Mouse (Mus musculus): ENCODE measurements at regions not wholly inside any gene's neighbourhood (a gene's known extent, or its start where the extent isn't known, plus 50 kb on each side); places are given as distances from the start of the nearest gene placed in this dataset.

GRCm38 (mm10) chr15:62230773-62231172, 1308.0 kb upstream of the A1bg start:
- Histone ChIP-seq H3K36me3 (ENCODE audit: control insufficient read depth, insufficient read depth, low read length) (no peaks in the 10 kb centered on the region), H3K4me1 (ENCODE audit: control insufficient read depth, insufficient read depth, low read length) (no peaks in the 10 kb centered on the region), H3K27me3 (ENCODE audit: control insufficient read depth, insufficient read depth, low read length) (no peaks in the 10 kb centered on the region), H3K27ac (ENCODE audit: control insufficient read depth, insufficient read depth, low read depth, low read length) (no peak overlapping the region), H3K4me3 (ENCODE audit: control insufficient read depth, low read depth, low read length) (no peak overlapping the region)
- no peak for TF ChIP-seq POLR2A (IDR thresholded peaks at IDR 0.05; ENCODE audit: control insufficient read depth, low read depth, low read length)
- TF ChIP-seq CTCF (IDR thresholded peaks at IDR 0.05; ENCODE audit: control insufficient read depth, insufficient read depth, insufficient replicate concordance, low read depth, low read length): no peak

DNA sequence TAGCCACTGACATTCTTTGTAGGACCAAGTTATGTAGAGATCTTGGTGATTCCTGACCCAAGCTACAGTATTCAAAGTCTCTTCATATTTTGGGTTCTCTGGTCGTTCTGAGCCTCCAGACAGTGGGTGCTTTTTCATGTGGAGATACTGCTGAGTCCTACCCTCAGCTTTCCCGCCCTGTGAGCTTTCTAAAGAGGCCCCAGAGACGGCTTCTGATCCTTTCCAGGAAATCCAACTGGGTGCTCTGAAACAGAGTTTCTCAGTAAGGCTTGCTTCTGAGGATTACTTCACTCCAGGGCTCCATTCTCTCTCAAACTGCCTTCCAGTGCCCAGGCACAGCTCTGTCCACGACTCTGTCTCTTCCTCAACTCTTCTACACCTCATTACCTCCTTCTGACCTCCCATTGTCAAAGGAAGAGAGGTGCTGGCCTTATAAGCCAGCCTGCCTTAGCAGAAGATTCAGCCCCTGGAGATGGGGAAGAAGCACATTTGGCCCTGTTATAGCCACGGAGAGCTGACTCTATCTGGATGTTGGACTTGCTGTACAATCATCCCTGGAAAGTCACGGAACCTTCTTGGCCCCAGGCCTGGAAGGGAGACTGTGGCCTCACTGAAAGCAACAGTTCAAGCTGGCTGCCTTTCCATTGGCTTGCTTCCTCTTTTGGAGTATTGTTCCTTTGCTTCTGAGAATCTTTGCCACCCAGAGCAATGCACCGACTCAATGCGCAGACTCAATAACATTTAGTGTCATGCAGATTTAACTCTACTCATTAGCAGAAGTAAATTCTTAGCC, 1306.9 kb upstream of the A1bg start:
- H3K4me1 ChIP-seq (ENCODE audit: control insufficient read depth, insufficient read depth, low read length): no peaks in the 10 kb centered on the region
- H3K27ac ChIP-seq (ENCODE audit: control insufficient read depth, insufficient read depth, low read depth, low read length): no peak overlapping the region
- no peak overlapping the region for H3K4me3 ChIP-seq (ENCODE audit: control insufficient read depth, low read depth, low read length)
- H3K36me3 ChIP-seq (ENCODE audit: control insufficient read depth, insufficient read depth, low read length): no peaks in the 10 kb centered on the region
- TF ChIP-seq POLR2A (IDR thresholded peaks at IDR 0.05; ENCODE audit: control insufficient read depth, low read depth, low read length) (no peak), CTCF (IDR thresholded peaks at IDR 0.05; ENCODE audit: control insufficient read depth, insufficient read depth, insufficient replicate concordance, low read depth, low read length) (no peak)
- no peaks in the 10 kb centered on the region for H3K27me3 ChIP-seq (ENCODE audit: control insufficient read depth, insufficient read depth, low read length)

- no peak for TF ChIP-seq CTCF (IDR thresholded peaks at IDR 0.05; ENCODE audit: control insufficient read depth, insufficient read depth, insufficient replicate concordance, low read depth, low read length)
- no peak for TF ChIP-seq POLR2A (IDR thresholded peaks at IDR 0.05; ENCODE audit: control insufficient read depth, low read depth, low read length)
- Histone ChIP-seq H3K27ac (ENCODE audit: control insufficient read depth, insufficient read depth, low read depth, low read length) (no peak overlapping the region), H3K4me1 (ENCODE audit: control insufficient read depth, insufficient read depth, low read length) (no peaks in the 10 kb centered on the region), H3K36me3 (ENCODE audit: control insufficient read depth, insufficient read depth, low read length) (no peaks in the 10 kb centered on the region), H3K27me3 (ENCODE audit: control insufficient read depth, insufficient read depth, low read length) (no peaks in the 10 kb centered on the region), H3K4me3 (ENCODE audit: control insufficient read depth, low read depth, low read length) (no peak overlapping the region)
These were observed 1306.2 kb upstream of the A1bg start for GRCm38 (mm10) chr15:62229023-62229422.

DNA sequence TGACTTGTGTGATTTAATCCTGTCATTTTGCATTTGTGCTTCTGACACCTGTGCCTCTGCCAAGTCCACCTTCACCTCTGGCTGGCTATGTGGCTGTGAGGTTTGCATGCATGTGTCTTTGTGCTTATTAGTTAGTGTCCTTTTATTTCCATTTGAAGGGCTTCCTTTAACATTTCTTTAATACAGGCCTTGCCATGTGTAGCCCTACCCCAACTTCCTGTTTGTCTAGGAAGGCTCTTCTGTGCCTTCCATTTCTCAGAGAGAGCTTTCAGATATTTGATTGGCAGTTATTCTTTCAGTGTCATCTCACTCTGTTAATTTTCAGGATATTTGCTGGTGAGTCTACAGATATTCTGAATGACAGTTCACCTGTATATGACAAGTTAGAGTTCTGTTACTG, 1302.0 kb upstream of the A1bg start:
- Histone ChIP-seq H3K27ac (ENCODE audit: control insufficient read depth, insufficient read depth, low read depth, low read length) (no peak overlapping the region), H3K4me3 (ENCODE audit: control insufficient read depth, low read depth, low read length) (no peak overlapping the region), H3K36me3 (ENCODE audit: control insufficient read depth, insufficient read depth, low read length) (no peaks in the 10 kb centered on the region), H3K27me3 (ENCODE audit: control insufficient read depth, insufficient read depth, low read length) (no peaks in the 10 kb centered on the region), H3K4me1 (ENCODE audit: control insufficient read depth, insufficient read depth, low read length) (no peaks in the 10 kb centered on the region; the same call in 1 of the 2 replicates)
- TF ChIP-seq POLR2A (IDR thresholded peaks at IDR 0.05; ENCODE audit: control insufficient read depth, low read depth, low read length): no peak
- no peak for TF ChIP-seq CTCF (IDR thresholded peaks at IDR 0.05; ENCODE audit: control insufficient read depth, insufficient read depth, insufficient replicate concordance, low read depth, low read length)

DNA sequence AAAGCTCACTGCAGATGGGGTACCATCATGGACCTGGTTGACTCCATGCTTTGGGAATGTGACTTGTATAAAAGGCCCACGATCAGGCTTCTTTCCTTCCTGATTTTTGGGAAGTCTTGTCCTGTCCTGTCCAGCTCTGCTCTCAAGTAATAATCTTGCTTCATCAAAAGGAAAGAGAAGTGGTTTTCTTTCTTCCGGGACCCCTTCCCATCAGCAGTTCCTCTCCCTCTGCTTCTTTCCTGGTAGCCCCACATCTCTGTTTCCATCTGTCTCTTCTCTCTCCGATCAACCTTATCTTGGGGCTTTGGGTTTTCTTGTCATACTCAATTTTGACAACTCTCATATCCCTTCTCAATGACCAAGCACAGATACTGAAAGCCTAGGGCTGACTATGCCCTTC, 1301.4 kb upstream of the A1bg start:
- Histone ChIP-seq H3K4me1 (ENCODE audit: control insufficient read depth, insufficient read depth, low read length) (no peaks in the 10 kb centered on the region; the same call in none of the 2 replicates), H3K27ac (ENCODE audit: control insufficient read depth, insufficient read depth, low read depth, low read length) (no peak overlapping the region), H3K36me3 (ENCODE audit: control insufficient read depth, insufficient read depth, low read length) (no peaks in the 10 kb centered on the region), H3K27me3 (ENCODE audit: control insufficient read depth, insufficient read depth, low read length) (no peaks in the 10 kb centered on the region), H3K4me3 (ENCODE audit: control insufficient read depth, low read depth, low read length) (no peak overlapping the region)
- TF ChIP-seq POLR2A (IDR thresholded peaks at IDR 0.05; ENCODE audit: control insufficient read depth, low read depth, low read length): no peak
- TF ChIP-seq CTCF (IDR thresholded peaks at IDR 0.05; ENCODE audit: control insufficient read depth, insufficient read depth, insufficient replicate concordance, low read depth, low read length): no peak

GRCm38 (mm10) chr15:62223156-62223840, 1300.5 kb upstream of the A1bg start:
- no peak overlapping the region for H3K4me3 ChIP-seq (ENCODE audit: control insufficient read depth, low read depth, low read length)
- TF ChIP-seq POLR2A (IDR thresholded peaks at IDR 0.05; ENCODE audit: control insufficient read depth, low read depth, low read length) (no peak), CTCF (IDR thresholded peaks at IDR 0.05; ENCODE audit: control insufficient read depth, insufficient read depth, insufficient replicate concordance, low read depth, low read length) (no peak)
- H3K27me3 ChIP-seq (ENCODE audit: control insufficient read depth, insufficient read depth, low read length): no peaks in the 10 kb centered on the region
- H3K36me3 ChIP-seq (ENCODE audit: control insufficient read depth, insufficient read depth, low read length): no peaks in the 10 kb centered on the region
- no peaks in the 10 kb centered on the region; the same call in none of the 2 replicates for H3K4me1 ChIP-seq (ENCODE audit: control insufficient read depth, insufficient read depth, low read length)
- no peak overlapping the region for H3K27ac ChIP-seq (ENCODE audit: control insufficient read depth, insufficient read depth, low read depth, low read length)

- Histone ChIP-seq H3K27ac (ENCODE audit: control insufficient read depth, insufficient read depth, low read depth, low read length) (no peak overlapping the region), H3K4me3 (ENCODE audit: control insufficient read depth, low read depth, low read length) (no peak overlapping the region), H3K36me3 (ENCODE audit: control insufficient read depth, insufficient read depth, low read length) (no peaks in the 10 kb centered on the region), H3K27me3 (ENCODE audit: control insufficient read depth, insufficient read depth, low read length) (no peaks in the 10 kb centered on the region), H3K4me1 (ENCODE audit: control insufficient read depth, insufficient read depth, low read length) (no peaks in the 10 kb centered on the region; the same call in none of the 2 replicates)
- no peak for TF ChIP-seq CTCF (IDR thresholded peaks at IDR 0.05; ENCODE audit: control insufficient read depth, insufficient read depth, insufficient replicate concordance, low read depth, low read length)
- TF ChIP-seq POLR2A (IDR thresholded peaks at IDR 0.05; ENCODE audit: control insufficient read depth, low read depth, low read length): no peak
These were observed 1299.9 kb upstream of the A1bg start for GRCm38 (mm10) chr15:62222731-62223130.

All from testis, adult 2 months (tissue).